Comparison of ENCODE assay signal across 25 mouse cellular contexts in the genomic region with DNA sequence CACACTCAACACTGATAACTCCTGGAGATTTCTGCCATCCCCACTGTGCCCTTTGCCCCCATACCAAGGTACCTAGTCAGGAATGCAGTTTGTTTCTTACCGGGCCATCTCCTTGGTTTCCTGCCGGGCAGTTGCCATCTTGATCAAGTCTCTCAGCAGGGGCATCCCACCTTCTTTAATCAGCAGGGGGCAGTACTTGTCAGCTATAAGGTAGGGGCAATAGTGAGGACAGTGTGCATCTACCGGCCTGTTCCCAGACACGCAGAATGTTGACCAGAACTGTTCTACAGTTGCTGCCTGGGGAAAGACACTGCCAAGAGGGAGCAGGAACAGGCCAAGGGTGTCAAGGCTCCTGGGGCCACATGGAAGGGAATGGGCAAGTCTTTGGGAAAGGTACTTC. TPM values are rescaled to one million over a fixed set of nuclear protein-coding genes. Genes with fewer than 3 reads are reported as not detected.
A peak's percentile ranks its signal among the peaks of the same experiment; 100 is the strongest.
DNase-seq lines count a peak whose midpoint lies in the region; ATAC-seq and TF ChIP-seq lines count a peak whose summit lies in the region.
"Had no signal": no experiment of that assay in that cellular context is flagged by ENCODE, and none has a peak within 500 bp of the region (broad histone marks: within the 10 kb centered on the region; RNA-seq: fewer than 3 reads in every experiment).

No protein-coding gene starts in this region.

- in situ Hi-C loops in CH12.LX (cut with MboI; ENCODE audit: low pct_ligation_motif_present, low pct_unique_long_range_greater_than_20kb, low sequenced_read_pairs) = no loop called here

- no peaks in the 10 kb centered on the region for H3K4me1 ChIP-seq in kidney, postnatal 0 days (replicated peaks; ENCODE audit: insufficient read depth, low read length)
- H3K4me1 ChIP-seq in liver, postnatal 0 days (ENCODE audit: insufficient read depth) = no peaks in the 10 kb centered on the region
- H3K4me1 ChIP-seq in liver, embryonic 11.5 days (replicated peaks; ENCODE audit: control insufficient read depth, insufficient read depth, low read length) = peaks cover 13% of the 10 kb centered on the region
- peaks cover 9 to 30% of the 10 kb centered on the region in 2 experiments for H3K4me1 ChIP-seq in CH12.LX (ENCODE audit: control insufficient read depth in 1 of 2, insufficient read depth in 2 of 2)
- H3K4me1 ChIP-seq: hindbrain, embryonic 10.5 days; midbrain, embryonic 15.5 days; neural tube, embryonic 13.5 days had no signal

- TF ChIP-seq EP300 in liver, postnatal 0 days (IDR thresholded peaks at IDR 0.05; ENCODE audit: low read depth) = no peak
- no peak for TF ChIP-seq EP300 in CH12.LX (IDR thresholded peaks at IDR 0.05; ENCODE audit: low read length)

- TF ChIP-seq CTCF in kidney, postnatal 0 days (IDR thresholded peaks at IDR 0.05; ENCODE audit: low read depth) = peak; percentile 40; the same call in 1 of the 2 replicates
- peak; percentile 43 for TF ChIP-seq CTCF in liver, postnatal 0 days (IDR thresholded peaks at IDR 0.05; ENCODE audit: low read depth)
- peak in 1 of 2 experiments; percentile 46; a peak in 2 of 4 replicates for TF ChIP-seq CTCF in CH12.LX (conservative IDR thresholded peaks at IDR 0.05 in 1 of 2, IDR thresholded peaks at IDR 0.05 in 1 of 2; ENCODE audit: low read depth in 2 of 2, low read length in 2 of 2)

- ATAC-seq in kidney, postnatal 0 days (replicated peaks; ENCODE audit: low FRiP score, low read depth) = no peak
- ATAC-seq in liver, postnatal 0 days = no peak
- no peak for ATAC-seq in liver, embryonic 11.5 days (replicated peaks; ENCODE audit: low FRiP score)
- ATAC-seq: forebrain, embryonic 16.5 days; hindbrain, embryonic 16.5 days; midbrain, embryonic 15.5 days had no signal

- 72% methylated on average over 4 of the region's 4 CpGs for WGBS in kidney, postnatal 0 days
- 60% methylated on average over 4 of the region's 4 CpGs for WGBS in liver, postnatal 0 days (ENCODE audit: insufficient replicate concordance)
- WGBS in liver, embryonic 11.5 days = 70% methylated on average over 4 of the region's 4 CpGs

- H3K27ac ChIP-seq in kidney, postnatal 0 days = no peak overlapping the region
- no peak overlapping the region for H3K27ac ChIP-seq in liver, postnatal 0 days (ENCODE audit: low read depth)
- no peak overlapping the region for H3K27ac ChIP-seq in liver, embryonic 11.5 days (ENCODE audit: low read depth, low read length)
- H3K27ac ChIP-seq in CH12.LX (ENCODE audit: insufficient read depth, low read depth) = no peak overlapping the region
- H3K27ac ChIP-seq: embryonic facial prominence, embryonic 10.5 days; hindbrain, embryonic 10.5 days; macrophage; midbrain, embryonic 15.5 days; neural tube, embryonic 13.5 days had no signal

- no peak for TF ChIP-seq POLR2A in CH12.LX (IDR thresholded peaks at IDR 0.05; ENCODE audit: low read depth, low read length)

- DNase-seq in kidney, postnatal 0 days (ENCODE audit: low spot score) = no peak
- DNase-seq in kidney, adult 8-10 months = no peak
- DNase-seq in liver, postnatal 0 days = no peak
- no peak for DNase-seq in liver, embryonic 11.5 days (ENCODE audit: low spot score)
- no peak for DNase-seq in CH12.LX (ENCODE audit: extremely low read depth)
- peak; percentile 30 for DNase-seq in splenic B cell, adult 2 months (ENCODE audit: low read depth, low spot score)
- no peak for DNase-seq in retina, embryonic 14.5 days (ENCODE audit: low spot score)
- no peak for DNase-seq in neural tube, embryonic 10.5 days (ENCODE audit: extremely low spot score, low spot score)
- DNase-seq: adrenal gland, postnatal 14 days; cerebellum, adult 8-10 months; gastrocnemius, postnatal 10 days; kidney, adult 18-20 months; kidney, postnatal 14 days; lung, adult 2 months; right cerebral cortex, postnatal 4 days; thymus, adult 2 months; thymus, postnatal 4 days had no signal

- H3K79me2 ChIP-seq in CH12.LX (replicated peaks; ENCODE audit: control insufficient read depth, extremely low read depth, insufficient read depth, poor library complexity, severe bottlenecking) = no peaks in the 10 kb centered on the region

- H3K27me3 ChIP-seq in kidney, postnatal 0 days (ENCODE audit: insufficient read depth, low read length) = no peaks in the 10 kb centered on the region
- no peaks in the 10 kb centered on the region for H3K27me3 ChIP-seq in liver, postnatal 0 days (ENCODE audit: insufficient read depth, low read length)
- no peaks in the 10 kb centered on the region for H3K27me3 ChIP-seq in liver, embryonic 11.5 days (replicated peaks; ENCODE audit: control insufficient read depth, insufficient read depth, low read length)
- H3K27me3 ChIP-seq in CH12.LX (replicated peaks) = no peaks in the 10 kb centered on the region
- no peaks in the 10 kb centered on the region for H3K27me3 ChIP-seq in splenic B cell, adult 2 months (ENCODE audit: control insufficient read depth, insufficient read depth, low read length, poor library complexity, severe bottlenecking)
- H3K27me3 ChIP-seq: midbrain, embryonic 15.5 days; neural tube, embryonic 13.5 days had no signal

- H3K9ac ChIP-seq in kidney, postnatal 0 days (ENCODE audit: low read depth, low read length) = no peak overlapping the region
- H3K9ac ChIP-seq in liver, postnatal 0 days (replicated peaks) = no peak overlapping the region
- H3K9ac ChIP-seq in liver, embryonic 11.5 days (ENCODE audit: low read depth, low read length) = no peak overlapping the region
- H3K9ac ChIP-seq in CH12.LX (ENCODE audit: insufficient read depth, low read depth) = no peak overlapping the region
- H3K9ac ChIP-seq: midbrain, embryonic 15.5 days; neural tube, embryonic 13.5 days had no signal

- no peak overlapping the region for H3K4me2 ChIP-seq in kidney, postnatal 0 days (ENCODE audit: low read length)
- no peak overlapping the region for H3K4me2 ChIP-seq in liver, postnatal 0 days (ENCODE audit: low read depth, low read length)
- no peak overlapping the region for H3K4me2 ChIP-seq in liver, embryonic 11.5 days
- H3K4me2 ChIP-seq in CH12.LX (ENCODE audit: insufficient read depth, low read depth, poor library complexity, severe bottlenecking) = no peak overlapping the region
- H3K4me2 ChIP-seq: heart, embryonic 11.5 days; midbrain, embryonic 15.5 days; neural tube, embryonic 13.5 days had no signal

- TF ChIP-seq RAD21 in CH12.LX (IDR thresholded peaks at IDR 0.05; ENCODE audit: low read depth, low read length) = peak; percentile 21

- dilution Hi-C loops in CH12.LX (cut with MboI; ENCODE audit: extremely low pct_ligation_motif_present, extremely low pct_unique_long_range_greater_than_20kb, low sequenced_read_pairs) = no loop called here

- H3K36me3 ChIP-seq in kidney, postnatal 0 days (ENCODE audit: insufficient read depth, low read length) = peaks cover 46% of the 10 kb centered on the region
- H3K36me3 ChIP-seq in liver, postnatal 0 days (replicated peaks; ENCODE audit: insufficient read depth, low read length) = peaks cover 24% of the 10 kb centered on the region
- peaks cover 14% of the 10 kb centered on the region for H3K36me3 ChIP-seq in liver, embryonic 11.5 days (ENCODE audit: control insufficient read depth, insufficient read depth, low read length)
- H3K36me3 ChIP-seq in CH12.LX (replicated peaks in 1 of 2; ENCODE audit: control insufficient read depth in 1 of 2, insufficient read depth in 1 of 2, low read length in 1 of 2) = peaks cover 31 to 87% of the 10 kb centered on the region in 2 experiments
- no peaks in the 10 kb centered on the region; the same call in 1 of the 2 replicates for H3K36me3 ChIP-seq in splenic B cell, adult 2 months (ENCODE audit: control insufficient read depth, insufficient read depth, low read length, poor library complexity, severe bottlenecking)

- H3K4me3 ChIP-seq in kidney, postnatal 0 days (replicated peaks; ENCODE audit: low read depth, low read length) = no peak overlapping the region
- H3K4me3 ChIP-seq in liver, postnatal 0 days (ENCODE audit: low read depth, low read length) = no peak overlapping the region
- no peak overlapping the region for H3K4me3 ChIP-seq in liver, embryonic 11.5 days (ENCODE audit: low read depth, low read length)
- no peak overlapping the region for H3K4me3 ChIP-seq in CH12.LX (replicated peaks in 1 of 3; ENCODE audit: low read depth in 2 of 3, low read length in 2 of 3, poor library complexity in 1 of 3)
- H3K4me3 ChIP-seq: embryonic facial prominence, embryonic 10.5 days; hindbrain, embryonic 10.5 days; midbrain, embryonic 15.5 days; neural tube, embryonic 13.5 days had no signal

- H3K9me3 ChIP-seq in kidney, postnatal 0 days (replicated peaks; ENCODE audit: low read length) = no peaks in the 10 kb centered on the region
- no peaks in the 10 kb centered on the region for H3K9me3 ChIP-seq in liver, postnatal 0 days (ENCODE audit: low read length)
- H3K9me3 ChIP-seq in liver, embryonic 11.5 days (ENCODE audit: control insufficient read depth, low read length) = no peaks in the 10 kb centered on the region
- no peaks in the 10 kb centered on the region for H3K9me3 ChIP-seq in CH12.LX (replicated peaks; ENCODE audit: low read length)
- H3K9me3 ChIP-seq: embryonic facial prominence, embryonic 10.5 days; hindbrain, embryonic 10.5 days; midbrain, embryonic 15.5 days; neural tube, embryonic 13.5 days had no signal

RNA-seq across cellular contexts. Expression of gene Zdhhc12, which starts 6.8 kb away (rescaled TPM):
- 31.8 and 37.0 TPM in 2 replicates for polyA plus RNA-seq in kidney, postnatal 0 days (2015; fragmentation: Nextera tagmentation; extraction: Ambion mirVana)
- 25.1 and 27.0 TPM in 2 replicates for polyA plus RNA-seq in liver, postnatal 0 days (2015; fragmentation: Nextera tagmentation; extraction: Ambion mirVana)
- 51.9 and 53.7 TPM in 2 replicates for polyA plus RNA-seq in liver, embryonic 11.5 days (2014; fragmentation: Nextera tagmentation; extraction: Ambion mirVana)
- 33.7 and 36.5 TPM in 2 replicates for total RNA-seq in CH12.LX (2012; rRNA removed)
- 15.3 and 15.6 TPM in 2 replicates for total RNA-seq in CH12.LX (2014; rRNA removed)
- polyA plus RNA-seq in CH12.LX (2012; ENCODE audit: insufficient read length, low read depth) = 34.7 and 42.8 TPM in 2 replicates

RNA-seq across cellular contexts. Expression of gene Pkn3, which starts 22.7 kb away (rescaled TPM):
- 5.7 and 6.4 TPM in 2 replicates for polyA plus RNA-seq in kidney, postnatal 0 days (2015; fragmentation: Nextera tagmentation; extraction: Ambion mirVana)
- polyA plus RNA-seq in liver, postnatal 0 days (2015; fragmentation: Nextera tagmentation; extraction: Ambion mirVana) = 0.75 and 1.0 TPM in 2 replicates
- polyA plus RNA-seq in liver, embryonic 11.5 days (2014; fragmentation: Nextera tagmentation; extraction: Ambion mirVana) = 9.6 and 10.2 TPM in 2 replicates
- 5.2 and 8.3 TPM in 2 replicates for total RNA-seq in CH12.LX (2012; rRNA removed)
- total RNA-seq in CH12.LX (2014; rRNA removed) = 4.7 and 5.0 TPM in 2 replicates
- polyA plus RNA-seq in CH12.LX (2012; ENCODE audit: insufficient read length, low read depth) = 6.7 and 7.1 TPM in 2 replicates

RNA-seq across cellular contexts. Expression of gene Zer1, which starts 24.2 kb away (rescaled TPM):
- polyA plus RNA-seq in kidney, postnatal 0 days (2015; fragmentation: Nextera tagmentation; extraction: Ambion mirVana) = 4.4 and 4.9 TPM in 2 replicates
- 1.6 and 1.8 TPM in 2 replicates for polyA plus RNA-seq in liver, postnatal 0 days (2015; fragmentation: Nextera tagmentation; extraction: Ambion mirVana)
- 4.7 and 6.2 TPM in 2 replicates for polyA plus RNA-seq in liver, embryonic 11.5 days (2014; fragmentation: Nextera tagmentation; extraction: Ambion mirVana)
- total RNA-seq in CH12.LX (2012; rRNA removed) (9.5 and 13.4 TPM in 2 replicates), CH12.LX (2014; rRNA removed) (4.8 and 5.5 TPM in 2 replicates)
- 13.3 and 15.0 TPM in 2 replicates for polyA plus RNA-seq in CH12.LX (2012; ENCODE audit: insufficient read length, low read depth)

RNA-seq across cellular contexts. Expression of gene Tbc1d13, which starts 33.3 kb away (rescaled TPM):
- polyA plus RNA-seq in kidney, postnatal 0 days (2015; fragmentation: Nextera tagmentation; extraction: Ambion mirVana) = 6.4 and 6.6 TPM in 2 replicates
- polyA plus RNA-seq in liver, postnatal 0 days (2015; fragmentation: Nextera tagmentation; extraction: Ambion mirVana) = 1.8 and 2.0 TPM in 2 replicates
- polyA plus RNA-seq in liver, embryonic 11.5 days (2014; fragmentation: Nextera tagmentation; extraction: Ambion mirVana) = 6.9 and 9.2 TPM in 2 replicates
- total RNA-seq in CH12.LX (2012; rRNA removed) (32.1 and 35.1 TPM in 2 replicates), CH12.LX (2014; rRNA removed) (21.4 and 25.9 TPM in 2 replicates)
- 36.1 and 36.8 TPM in 2 replicates for polyA plus RNA-seq in CH12.LX (2012; ENCODE audit: insufficient read length, low read depth)

RNA-seq across cellular contexts. Expression of gene Set, which starts 43.0 kb away (rescaled TPM):
- polyA plus RNA-seq in kidney, postnatal 0 days (2015; fragmentation: Nextera tagmentation; extraction: Ambion mirVana) = 411 and 412 TPM in 2 replicates
- 115 and 116 TPM in 2 replicates for polyA plus RNA-seq in liver, postnatal 0 days (2015; fragmentation: Nextera tagmentation; extraction: Ambion mirVana)
- polyA plus RNA-seq in liver, embryonic 11.5 days (2014; fragmentation: Nextera tagmentation; extraction: Ambion mirVana) = 641 and 659 TPM in 2 replicates
- total RNA-seq in CH12.LX (2012; rRNA removed) = 515 and 844 TPM in 2 replicates
- 1,049 and 1,142 TPM in 2 replicates for total RNA-seq in CH12.LX (2014; rRNA removed)
- polyA plus RNA-seq in CH12.LX (2012; ENCODE audit: insufficient read length, low read depth) = 902 and 991 TPM in 2 replicates
